Mouse (Mus musculus): ENCODE measurements at regions not wholly inside any gene's neighbourhood (a gene's known extent, or its start where the extent isn't known, plus 50 kb on each side); places are given as distances from the start of the nearest gene placed in this dataset.
A peak's percentile ranks its signal among the peaks of the same experiment; 100 is the strongest.

- no peak overlapping the region for H3K4me3 ChIP-seq (ENCODE audit: low read depth, low read length)
- H3K4me2 ChIP-seq (replicated peaks; ENCODE audit: low read depth, low read length), result no peak overlapping the region
- no peaks in the 10 kb centered on the region for H3K9me3 ChIP-seq (ENCODE audit: control insufficient read depth, low read length)
- H3K9ac ChIP-seq (ENCODE audit: low read depth, low read length), result no peak overlapping the region
- H3K27me3 ChIP-seq (ENCODE audit: control insufficient read depth, insufficient read depth, low read length), result no peaks in the 10 kb centered on the region
- ATAC-seq (ENCODE audit: low FRiP score), result no peak
- no peak overlapping the region for H3K27ac ChIP-seq (ENCODE audit: low read depth, low read length)
- 56% methylated on average over 3 of the region's 3 CpGs for WGBS
- DNase-seq (ENCODE audit: low spot score), result peak; percentile 10
- H3K4me1 ChIP-seq (replicated peaks; ENCODE audit: control insufficient read depth, insufficient read depth, low read length), result no peaks in the 10 kb centered on the region
- no peaks in the 10 kb centered on the region for H3K36me3 ChIP-seq (ENCODE audit: control insufficient read depth, insufficient read depth, low read length)
These were observed 55.1 kb upstream of the 1700008P02Rik start for GRCm38 (mm10) chr3:6675354-6675753.
